Mouse (Mus musculus) spleen, postnatal 14 days (tissue): ENCODE data around the gene Bcl7a.

ENCODE experiments used
- DNase-seq, 2 experiments: peaks; one replicate each; pipeline ENCODE4 v3.0.0; 2021 to 2022; ENCODE audit warnings: low spot score in 2 of 2

The Bcl7a gene

DNA sequence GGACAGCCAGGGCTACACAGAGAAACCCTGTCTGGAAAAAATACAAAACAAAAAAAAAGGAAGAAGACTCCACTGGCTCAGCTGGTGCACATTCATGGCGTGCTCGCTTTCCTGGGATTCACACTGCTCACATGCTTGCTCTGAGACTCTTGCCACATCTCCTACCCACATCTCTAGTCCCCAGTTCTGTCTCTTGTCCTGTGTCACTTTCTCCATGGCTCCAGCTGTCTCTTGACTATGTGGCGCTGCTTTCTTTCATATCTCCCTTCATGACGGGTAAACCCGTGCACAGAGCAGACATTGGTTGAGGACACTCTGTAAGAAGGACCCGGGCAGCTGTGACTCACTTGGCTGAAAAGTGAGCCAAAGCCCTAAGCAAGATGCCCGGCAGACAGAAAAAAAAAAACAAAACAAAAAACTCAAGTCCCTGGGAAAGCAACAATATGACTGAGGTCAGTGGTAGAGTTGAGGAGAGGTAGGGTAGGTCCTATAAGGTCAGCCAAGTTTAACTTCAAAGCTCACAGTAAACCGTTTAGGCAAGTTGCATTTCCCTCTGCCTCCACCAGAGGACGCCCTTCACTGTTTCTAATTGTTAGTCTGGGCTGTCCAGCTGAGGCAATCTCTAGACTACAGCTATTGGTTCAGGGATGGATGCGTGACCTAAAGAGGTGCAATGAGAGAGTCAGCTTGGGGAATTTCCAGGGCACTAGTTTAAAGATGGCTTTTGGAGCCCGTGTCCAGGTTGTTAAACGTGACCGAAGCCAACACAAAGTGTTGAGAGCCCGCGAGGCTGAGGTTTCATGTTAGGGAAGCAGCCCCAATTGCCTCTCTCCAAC, 33.7 kb downstream of the Bcl7a start:
- DNase-seq: peak; percentile 59 to 79

DNA sequence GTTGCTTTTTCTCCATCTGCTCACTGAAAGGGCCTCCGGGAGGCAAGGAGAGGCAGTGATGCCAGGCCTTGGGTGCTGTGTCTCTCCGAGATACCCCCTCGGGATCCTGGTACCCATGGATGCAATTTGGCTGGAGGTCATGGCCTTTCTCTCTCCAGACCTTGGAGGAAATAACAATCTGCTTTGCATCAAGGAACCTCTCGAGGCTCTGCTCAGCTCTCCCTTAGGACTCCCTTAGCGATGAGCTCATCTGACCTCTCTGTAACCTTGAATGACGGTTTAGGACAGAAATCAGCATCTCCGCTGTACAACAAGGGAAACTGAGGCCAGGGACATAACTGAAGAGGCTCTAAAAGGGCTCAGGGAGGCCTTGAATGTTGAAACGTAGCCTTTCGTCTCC, 35.1 kb downstream of the Bcl7a start:
- no peak for DNase-seq

DNA sequence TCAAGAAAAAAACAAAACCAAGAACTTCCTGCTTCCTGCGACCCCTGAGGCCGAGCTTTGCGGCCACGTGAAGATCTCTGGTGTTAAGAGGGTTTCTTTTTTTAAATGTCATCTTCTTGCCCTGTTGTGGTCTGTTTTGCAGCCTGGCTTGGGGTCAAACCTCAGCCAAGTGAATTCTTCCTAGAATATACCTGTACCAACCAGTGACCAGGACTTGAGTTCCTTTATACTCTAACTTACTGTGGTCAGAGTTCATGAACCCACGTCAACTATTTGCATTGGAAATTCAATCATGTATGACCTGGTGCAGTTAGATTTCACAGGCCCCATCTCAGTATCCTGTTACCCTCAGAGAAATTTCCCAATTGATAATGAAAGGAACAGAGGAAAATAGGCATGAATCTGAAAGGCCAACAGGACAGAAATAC, 35.9 kb downstream of the Bcl7a start:
- no peak for DNase-seq

DNA sequence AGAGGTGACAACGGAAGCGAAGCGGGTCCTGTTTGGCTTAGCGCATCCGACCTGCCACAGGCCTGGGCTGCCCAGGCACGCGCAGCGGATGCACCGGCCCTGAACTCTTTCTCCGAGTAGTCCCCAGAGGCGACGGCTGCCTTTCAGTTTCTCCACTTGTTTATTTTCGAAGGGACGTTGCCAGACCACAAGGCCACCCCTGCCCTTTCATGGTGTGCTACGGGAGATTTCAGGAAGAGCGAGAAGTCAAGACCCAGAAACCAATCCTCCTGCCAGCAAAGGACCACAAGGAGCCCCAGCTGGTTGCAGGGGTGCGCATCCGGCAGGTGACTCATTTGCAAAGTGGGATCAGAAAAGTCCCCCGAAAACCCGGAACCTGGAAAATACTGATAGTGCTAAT, 38.3 kb downstream of the Bcl7a start:
- peak; percentile 29 to 42 for DNase-seq

DNA sequence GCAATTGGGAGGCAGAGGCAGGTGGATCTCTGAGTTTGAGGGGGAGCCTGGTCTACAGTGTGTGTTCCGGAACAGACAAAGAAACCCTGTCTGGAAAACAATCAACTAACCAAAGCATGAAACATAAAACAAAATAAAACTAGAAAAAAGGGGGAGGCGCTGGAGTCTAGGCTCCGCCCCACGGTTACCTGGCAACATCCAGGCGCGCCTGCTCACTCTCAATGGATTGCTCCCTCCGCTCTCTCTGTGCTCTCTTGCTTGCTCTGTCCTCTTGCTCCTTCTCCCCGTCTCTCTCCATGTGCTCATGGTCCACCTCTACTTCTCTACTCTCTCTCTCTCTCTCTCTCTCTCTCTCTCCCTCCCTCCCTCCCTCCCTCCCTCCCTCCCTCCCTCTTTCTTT, 39.1 kb downstream of the Bcl7a start:
- no peak for DNase-seq

DNA sequence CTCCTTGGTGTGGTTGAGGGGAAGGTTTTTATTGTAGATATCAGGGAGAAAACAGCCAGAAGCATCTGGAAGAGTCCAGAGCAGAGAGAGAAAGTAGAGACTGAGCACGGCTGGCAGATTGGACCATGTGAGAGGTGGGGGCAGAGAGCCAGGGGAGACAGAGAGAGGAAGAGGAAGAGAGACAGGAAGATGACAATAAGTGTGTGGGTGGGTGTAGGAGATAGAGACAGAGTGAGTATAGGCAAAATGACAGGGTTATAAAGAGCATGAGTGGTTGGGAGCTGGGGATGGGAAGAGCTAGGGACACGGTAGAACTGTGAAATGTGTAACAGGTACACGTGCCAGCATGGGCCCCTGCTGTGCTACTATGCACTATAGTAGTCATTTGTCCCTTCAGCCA, 44.8 kb downstream of the Bcl7a start:
- no peak for DNase-seq

DNA sequence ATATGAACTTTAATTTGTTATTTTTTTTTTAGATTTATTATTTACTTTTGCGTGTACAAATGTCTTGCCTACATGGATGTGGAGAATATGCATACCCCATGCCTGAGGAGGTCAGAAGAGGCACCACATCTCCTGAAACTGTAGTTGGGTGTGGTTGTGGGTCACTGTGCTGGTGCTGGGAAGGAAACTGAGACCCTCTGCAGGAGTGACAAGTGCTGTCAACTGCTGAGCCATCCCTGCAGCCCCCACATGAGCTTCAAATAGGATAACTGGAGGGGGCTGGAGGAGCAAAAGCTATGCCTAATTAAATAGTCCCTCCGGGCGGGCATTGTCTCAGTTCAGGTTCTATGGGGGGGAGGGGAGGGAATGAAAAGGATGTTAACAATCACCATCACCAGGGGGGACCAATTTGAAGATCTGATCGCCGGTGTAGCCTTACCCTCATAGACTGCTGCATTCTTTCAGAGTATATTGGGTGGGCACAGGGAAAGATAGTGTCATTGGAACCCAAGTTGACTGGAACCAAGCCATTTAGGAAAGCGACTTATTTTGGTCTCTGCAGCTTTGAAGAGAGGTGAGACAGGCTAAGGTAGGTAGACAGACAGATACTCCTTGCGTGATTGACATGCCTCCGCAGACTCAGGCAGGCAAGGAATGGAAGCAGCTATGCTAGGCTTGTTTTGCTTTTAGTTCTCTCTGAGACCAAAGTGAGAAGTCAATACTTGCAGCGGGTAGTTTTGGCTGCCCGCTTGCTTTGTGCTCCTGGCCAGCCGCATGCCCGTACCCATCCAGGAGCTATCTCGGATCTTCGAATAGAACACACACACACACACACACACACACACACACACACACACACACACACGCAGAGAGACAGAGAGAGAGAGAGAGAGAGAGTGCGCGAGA, 47.2 kb downstream of the Bcl7a start:
- no peak for DNase-seq

DNA sequence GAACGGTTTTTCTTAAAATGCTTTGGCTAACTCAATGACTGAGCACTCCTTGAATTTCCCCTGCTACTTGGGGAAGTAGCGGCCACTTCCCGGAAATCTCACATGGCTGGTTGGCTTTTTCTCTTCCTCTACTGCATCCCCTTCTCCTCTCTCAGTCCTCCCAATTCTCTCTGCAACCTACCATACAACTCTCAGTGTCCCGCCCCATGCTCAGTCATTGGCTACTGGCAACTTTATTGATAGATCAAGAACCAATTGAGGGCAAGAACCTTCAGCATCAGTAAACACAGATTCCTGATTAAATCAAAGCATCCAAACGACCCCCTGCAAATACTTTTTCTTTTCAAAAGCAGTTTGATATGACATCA, 47.8 kb downstream of the Bcl7a start:
- DNase-seq: no peak

DNA sequence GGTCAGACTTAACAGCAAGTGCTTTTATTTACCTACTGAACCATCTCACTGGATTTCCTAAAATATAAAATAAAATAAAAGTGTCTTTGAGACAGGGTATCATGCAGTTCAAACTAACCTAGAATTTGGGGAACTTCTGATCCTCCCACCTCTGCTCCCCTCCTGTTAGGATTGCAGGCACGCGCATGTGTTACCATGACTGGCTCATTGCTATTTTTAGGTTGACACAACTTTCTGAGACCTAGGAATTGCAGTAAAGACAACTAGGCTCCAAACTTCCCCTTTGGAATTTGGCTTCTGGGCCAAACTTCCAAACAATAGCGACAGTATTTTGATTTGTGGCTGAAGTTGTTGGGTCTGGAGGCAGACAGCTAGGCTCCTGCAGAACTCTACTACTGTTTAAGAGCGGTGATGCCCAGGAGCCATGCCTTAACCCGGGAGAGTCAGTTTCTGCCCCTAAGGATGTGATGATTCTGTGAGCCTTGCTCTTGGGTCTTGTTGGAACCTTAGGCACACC, 50.2 kb downstream of the Bcl7a start:
- DNase-seq: no peak

DNA sequence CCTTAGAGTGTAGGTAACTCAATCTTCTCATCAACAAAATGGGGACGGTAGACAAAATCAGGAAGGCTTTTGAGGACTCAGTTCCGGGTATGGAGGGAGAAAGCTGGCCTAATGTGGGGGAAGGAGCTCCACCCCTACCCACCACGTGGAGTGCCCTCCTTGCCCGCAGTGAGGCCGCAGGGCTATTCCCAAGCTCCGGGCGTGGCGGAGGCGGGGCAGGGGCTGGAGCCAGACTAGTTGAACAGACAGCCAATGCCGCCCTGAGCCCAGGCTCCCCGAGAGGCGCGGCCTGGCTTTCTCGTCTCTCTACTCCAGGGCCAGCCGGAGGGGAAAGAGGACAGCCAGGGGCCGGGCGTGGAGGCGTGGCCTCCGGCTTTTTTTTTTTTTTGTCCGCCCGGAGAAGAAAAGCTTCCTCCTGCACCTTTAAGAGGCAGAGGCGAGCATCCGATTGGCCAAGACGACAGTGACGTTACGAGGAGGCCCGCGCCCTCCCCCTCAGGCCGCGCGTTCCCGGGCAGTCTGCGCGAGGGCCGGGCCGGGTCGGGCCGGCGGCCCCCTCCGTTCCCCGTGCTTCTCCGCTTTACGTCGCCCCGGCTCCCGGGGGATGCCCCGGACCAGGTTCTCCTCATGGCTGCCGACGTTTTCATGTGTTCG, 50.8 kb downstream of the Bcl7a start, which contains the start of gene Mlxip:
Mlxip (plus strand) TSS at position 496 of the 654 bp plus-strand sequence.
- DNase-seq: peak; percentile 77 to 80

DNA sequence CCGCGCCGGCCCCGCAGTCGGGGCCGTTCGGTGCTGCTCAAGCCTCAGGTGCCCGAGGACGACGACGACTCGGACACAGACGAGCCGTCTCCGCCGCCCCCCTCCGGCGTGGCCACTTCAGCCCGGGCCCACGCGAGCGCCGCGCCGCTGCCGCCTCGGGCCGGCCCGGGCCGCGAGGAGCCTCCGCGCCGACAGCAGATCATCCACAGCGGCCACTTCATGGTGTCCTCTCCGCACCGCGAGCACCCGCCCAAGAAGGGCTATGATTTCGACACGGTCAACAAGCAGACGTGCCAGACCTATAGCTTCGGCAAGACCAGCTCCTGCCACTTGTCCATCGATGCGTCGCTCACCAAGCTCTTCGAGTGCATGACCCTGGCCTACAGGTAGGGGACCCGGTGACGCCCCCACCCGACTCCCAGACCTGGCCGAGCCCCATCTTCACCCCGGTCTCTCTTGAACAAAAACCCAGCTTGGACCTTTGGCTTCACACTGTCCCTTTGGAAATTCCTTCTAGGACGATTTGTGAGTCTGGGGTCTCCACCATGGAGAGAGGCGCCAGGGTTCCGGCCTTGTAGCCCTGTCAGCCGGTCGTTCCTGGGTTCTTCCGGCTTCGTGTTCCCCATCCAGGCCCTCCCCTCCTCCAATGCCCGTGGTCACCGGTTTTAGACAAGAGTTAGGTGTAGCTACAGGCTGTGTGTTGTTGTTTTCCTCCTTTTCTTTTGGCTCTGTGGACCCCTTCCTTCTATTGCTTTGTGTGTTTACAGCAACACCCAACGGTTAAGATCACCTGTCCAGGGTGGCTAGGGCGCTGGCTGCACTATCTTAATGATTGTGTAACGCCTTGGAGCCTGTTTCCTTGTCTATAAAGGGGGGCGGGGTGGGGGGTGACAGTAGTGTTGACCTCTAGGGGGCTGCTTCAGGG, 51.6 kb downstream of the Bcl7a start:
- no peak for DNase-seq

DNA sequence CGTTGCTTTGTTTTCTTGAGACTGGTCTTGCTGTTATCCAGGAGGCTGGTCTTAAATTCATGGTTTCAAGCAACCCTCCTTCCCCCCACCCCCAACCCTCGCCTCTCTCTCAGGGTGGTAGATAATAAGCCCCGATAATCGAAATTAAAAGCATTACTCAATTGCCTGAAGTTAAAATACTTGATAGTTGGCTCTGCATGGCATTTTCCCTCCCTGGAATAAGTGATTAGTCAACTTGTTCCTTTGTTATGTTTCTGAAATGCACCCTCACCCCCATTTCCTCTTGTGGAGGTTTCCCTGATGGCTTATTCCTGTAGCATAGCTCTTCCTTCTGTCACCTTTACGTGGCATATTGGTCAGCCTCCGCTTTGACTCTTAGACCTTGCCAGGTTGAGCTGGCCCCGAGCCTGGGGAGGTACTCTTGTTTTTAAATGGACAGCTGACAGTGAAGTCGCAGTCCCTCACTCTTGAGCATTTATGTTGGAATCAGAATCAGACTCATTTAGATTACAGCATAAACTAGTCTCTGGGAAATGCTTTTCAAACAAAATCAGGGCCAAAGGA, 53.3 kb downstream of the Bcl7a start:
- DNase-seq: no peak

DNA sequence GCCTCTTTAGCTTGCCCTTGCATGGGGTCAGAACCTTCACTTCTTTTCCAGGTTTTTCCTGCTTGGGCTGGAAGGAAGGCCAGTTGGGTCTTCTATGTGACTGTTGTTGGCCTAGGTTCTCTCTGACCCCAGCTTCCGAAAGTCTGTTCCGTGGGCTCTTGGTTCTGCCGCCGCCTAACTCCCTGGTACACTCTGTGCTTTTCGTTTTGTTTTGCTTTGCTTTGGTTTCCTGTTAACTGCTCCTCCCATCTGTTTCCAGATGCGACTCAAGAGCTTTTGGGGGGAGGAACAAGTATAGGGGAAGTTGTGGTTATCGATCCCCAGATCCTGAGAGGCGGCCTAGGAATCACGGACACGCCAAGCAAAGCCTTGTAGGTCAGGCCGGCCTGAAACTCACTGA, 54.2 kb downstream of the Bcl7a start:
- DNase-seq: no peak

DNA sequence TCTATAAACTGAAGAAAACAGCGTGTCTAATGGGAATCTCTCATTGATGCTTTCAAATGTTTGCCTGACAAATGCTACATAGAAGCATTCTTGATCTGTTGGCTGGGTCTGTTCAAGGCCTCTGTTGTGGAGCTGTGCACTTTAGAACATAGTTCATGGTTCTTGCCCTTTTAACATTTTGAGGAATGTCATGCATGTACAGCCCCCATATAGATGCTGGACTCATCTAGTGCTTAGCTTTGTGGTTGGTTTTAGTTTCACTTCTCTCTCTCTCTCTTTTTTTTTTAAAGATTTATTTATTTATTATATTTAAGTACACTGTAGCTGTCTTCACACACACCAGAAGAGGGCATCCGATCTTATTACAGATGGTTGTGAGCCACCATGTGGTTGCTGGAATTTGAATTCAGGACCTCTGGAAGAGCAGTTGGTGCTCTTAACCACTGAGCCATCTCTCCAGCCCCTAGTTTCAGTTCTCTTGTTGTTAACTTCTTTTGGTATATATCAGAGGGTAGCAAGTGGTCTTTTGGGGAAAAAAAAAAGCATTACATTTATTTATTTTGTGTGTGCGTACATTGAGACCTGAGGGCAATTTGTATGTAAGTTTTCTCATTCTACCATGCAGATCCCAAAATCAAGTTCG, 55.3 kb downstream of the Bcl7a start:
- DNase-seq: no peak

DNA sequence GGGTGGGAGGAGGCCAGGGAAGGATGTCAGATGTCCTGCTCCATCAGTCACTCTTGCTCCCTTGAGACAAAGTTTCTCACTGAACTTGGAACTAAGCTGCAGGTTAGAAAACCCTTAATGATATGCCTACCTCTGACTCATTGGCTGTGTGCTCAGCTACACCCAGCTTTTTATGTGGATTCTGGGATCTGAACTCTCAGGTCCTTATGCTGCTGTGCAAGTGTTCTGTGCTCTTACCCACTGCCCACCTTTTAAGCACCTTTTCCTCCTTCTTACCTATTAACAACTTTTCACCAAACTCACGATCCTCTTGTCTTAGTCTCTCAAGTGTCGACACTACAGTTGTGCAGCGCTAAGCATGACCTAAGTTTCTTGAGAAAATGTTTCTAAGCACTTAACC, 60.8 kb downstream of the Bcl7a start:
- DNase-seq: no peak

DNA sequence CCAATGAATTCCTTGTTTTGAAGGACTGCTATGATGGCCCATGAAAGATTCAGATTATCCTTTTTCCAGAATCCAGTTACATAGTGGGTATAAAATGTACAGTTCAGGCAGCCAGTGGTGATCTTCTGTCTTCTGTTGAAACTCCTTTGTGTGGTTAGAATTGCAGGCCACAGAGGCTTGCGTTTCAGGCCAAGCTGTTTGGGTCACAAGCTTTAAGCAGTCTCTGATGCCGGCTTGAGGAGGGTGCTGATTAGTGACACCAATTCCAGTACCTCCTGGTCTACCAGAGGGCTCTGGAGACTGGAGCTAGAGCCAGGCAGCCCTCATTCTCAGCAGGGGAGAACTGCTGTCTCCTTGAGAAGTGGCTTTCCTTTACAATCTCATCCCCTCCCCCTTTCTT, 63.3 kb downstream of the Bcl7a start:
- no peak for DNase-seq

DNA sequence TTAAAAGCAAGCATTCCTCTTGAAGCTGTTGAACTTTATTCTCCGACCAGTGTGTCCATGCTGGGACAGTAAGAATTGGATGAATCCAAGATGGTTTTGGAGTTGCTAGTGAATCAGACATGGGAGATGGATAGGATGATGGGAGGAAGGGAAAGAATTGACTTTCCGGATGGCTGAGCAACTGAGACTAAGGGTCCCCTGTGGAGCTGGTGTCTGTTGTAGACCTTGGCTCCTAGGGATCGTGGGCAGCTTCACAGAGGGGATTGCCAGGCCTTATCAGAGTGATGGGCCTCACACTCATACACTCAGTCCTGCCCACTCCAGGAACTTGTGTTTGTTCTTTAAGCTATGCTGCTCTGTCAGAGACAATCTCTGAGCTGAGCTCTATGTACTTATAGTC, 64.5 kb downstream of the Bcl7a start:
- DNase-seq: no peak

DNA sequence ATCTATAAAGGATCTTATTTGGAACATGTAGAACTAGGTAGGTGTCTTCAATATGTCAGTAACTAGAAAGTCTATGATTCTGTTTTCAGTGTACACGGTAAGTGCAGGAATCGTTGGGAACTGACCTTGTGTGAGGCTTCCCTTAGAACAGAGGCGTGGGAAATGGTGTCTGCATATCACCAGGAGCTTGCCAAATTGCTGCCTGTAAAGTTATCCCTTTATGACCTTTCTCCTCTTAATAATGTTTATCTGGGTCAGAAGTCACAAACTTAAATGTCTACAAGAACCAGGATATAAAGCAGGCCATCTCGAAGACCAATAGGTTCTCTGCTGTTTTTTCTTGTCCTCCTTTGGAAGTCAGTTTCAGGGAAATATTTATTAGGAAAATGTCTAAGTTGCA, 68.6 kb downstream of the Bcl7a start:
- no peak for DNase-seq

DNA sequence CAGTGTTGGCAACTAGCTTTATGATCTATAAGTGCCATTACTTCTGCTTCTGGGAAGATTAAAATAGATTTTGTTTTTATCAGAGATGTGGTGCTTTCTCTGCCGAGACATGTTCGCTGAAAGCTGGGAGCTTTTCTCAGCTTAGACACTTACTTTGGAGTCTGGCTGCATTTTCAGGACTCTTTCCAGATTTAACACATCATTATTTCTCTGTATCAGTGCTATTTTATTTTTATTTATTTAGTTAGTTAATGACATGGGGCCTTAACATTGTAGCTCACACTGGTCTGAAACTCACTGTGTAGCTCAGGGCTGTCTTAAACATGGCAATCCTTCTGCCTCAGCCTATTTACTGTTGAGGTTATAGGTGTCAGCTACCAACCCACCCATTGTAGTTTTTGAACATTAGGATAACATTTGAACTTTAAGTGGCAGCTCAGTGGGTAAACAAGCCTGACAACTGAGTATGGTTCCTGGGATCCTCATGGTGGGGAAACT, 70.3 kb downstream of the Bcl7a start:
- no peak for DNase-seq

DNA sequence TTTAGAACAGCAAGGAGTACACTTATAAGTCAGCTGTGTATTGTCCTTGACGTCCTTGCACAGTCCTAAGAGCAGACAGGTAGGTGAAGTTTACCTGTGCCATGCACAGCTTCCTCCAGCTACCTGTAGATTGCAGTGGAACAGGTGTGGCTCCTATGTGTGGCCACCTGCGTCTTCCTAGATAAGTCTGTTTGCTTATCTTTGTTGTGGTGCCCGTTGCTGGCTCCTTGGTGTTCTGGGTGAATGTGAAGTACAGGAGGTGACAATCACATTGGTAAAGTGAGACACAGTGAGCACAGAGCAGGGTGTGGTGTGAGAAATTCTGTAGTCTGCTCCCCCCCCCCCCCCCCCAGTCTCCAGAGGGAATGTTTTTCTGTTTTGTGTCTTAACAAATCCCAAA, 72.5 kb downstream of the Bcl7a start:
- DNase-seq: no peak
